Comparison of ENCODE assay signal across 13 mouse cellular contexts in the genomic region with DNA sequence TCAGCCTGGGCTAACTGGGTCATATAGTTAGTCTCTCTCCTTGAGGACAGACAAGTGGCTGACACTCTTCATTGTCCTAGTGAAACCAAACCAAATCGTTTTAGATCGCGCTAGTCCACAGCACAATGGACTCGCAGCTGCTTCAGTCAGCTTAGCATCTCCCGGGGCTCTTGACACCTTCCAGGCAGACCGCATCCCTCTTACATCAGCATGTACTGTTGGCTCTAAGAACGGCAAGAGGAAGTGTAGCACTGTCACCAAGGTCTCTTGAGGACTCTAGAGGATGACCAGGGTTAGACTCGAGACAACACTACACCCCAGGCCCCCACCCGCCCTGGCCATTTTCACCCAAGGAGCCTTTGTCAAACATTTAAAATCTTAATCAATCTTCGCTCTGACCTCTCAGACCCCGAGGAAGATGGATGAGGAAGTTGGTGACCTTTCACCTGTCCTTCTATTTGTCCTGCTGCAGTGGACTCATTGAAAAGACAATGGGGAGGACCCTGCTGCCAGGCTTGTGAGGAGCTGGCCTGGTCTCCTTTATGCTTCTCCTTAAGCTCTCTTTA. TPM values are rescaled to one million over a fixed set of nuclear protein-coding genes. Genes with fewer than 3 reads are reported as not detected.
A peak's percentile ranks its signal among the peaks of the same experiment; 100 is the strongest.
DNase-seq lines count a peak whose midpoint lies in the region; ATAC-seq lines count a peak whose summit lies in the region.
"Had no signal": no experiment of that assay in that cellular context is flagged by ENCODE, and none has a peak within 500 bp of the region (broad histone marks: within the 10 kb centered on the region; RNA-seq: fewer than 3 reads in every experiment).

No protein-coding gene starts in this region.

- 38% methylated on average over 11 of the region's 11 CpGs for WGBS in embryonic facial prominence, embryonic 13.5 days
- WGBS in hindbrain, embryonic 15.5 days = 15% methylated on average over 11 of the region's 11 CpGs
- WGBS in neural tube, embryonic 11.5 days = 9% methylated on average over 11 of the region's 11 CpGs

- peaks cover 52% of the 10 kb centered on the region for H3K36me3 ChIP-seq in embryonic facial prominence, embryonic 13.5 days
- H3K36me3 ChIP-seq in hindbrain, embryonic 15.5 days = no peaks in the 10 kb centered on the region
- peaks cover 2% of the 10 kb centered on the region; the same call in 1 of the 2 replicates for H3K36me3 ChIP-seq in neural tube, embryonic 11.5 days (ENCODE audit: control insufficient read depth, insufficient read depth, low read length)

- H3K27me3 ChIP-seq in embryonic facial prominence, embryonic 13.5 days = no peaks in the 10 kb centered on the region
- no peaks in the 10 kb centered on the region for H3K27me3 ChIP-seq in hindbrain, embryonic 15.5 days
- H3K27me3 ChIP-seq in neural tube, embryonic 11.5 days (ENCODE audit: control insufficient read depth, insufficient read depth, low read length) = no peaks in the 10 kb centered on the region

- no peak overlapping the region for H3K9ac ChIP-seq in embryonic facial prominence, embryonic 13.5 days
- no peak overlapping the region for H3K9ac ChIP-seq in hindbrain, embryonic 15.5 days
- no peak overlapping the region for H3K9ac ChIP-seq in neural tube, embryonic 11.5 days (ENCODE audit: low read length)
- H3K9ac ChIP-seq: heart, embryonic 13.5 days; liver, postnatal 0 days had no signal

- peak; percentile 54 for DNase-seq in R1 (ENCODE audit: low read depth, low spot score)
- peak; percentile 74 for DNase-seq in neural tube, embryonic 11.5 days (ENCODE audit: low spot score)
- no peak for DNase-seq in ovary, postnatal 10 days (ENCODE audit: low spot score)
- no peak for DNase-seq in cerebellum, adult 9-10 months
- no peak for DNase-seq in kidney, adult 11 months
- DNase-seq: cerebellum, adult 18-20 months; kidney, adult 8-10 months; liver, postnatal 0 days; right cerebral cortex, postnatal 25 days; thymus, adult 18-20 months had no signal

- H3K4me1 ChIP-seq in embryonic facial prominence, embryonic 13.5 days = peaks cover 76% of the 10 kb centered on the region
- peaks cover 63% of the 10 kb centered on the region for H3K4me1 ChIP-seq in hindbrain, embryonic 15.5 days (replicated peaks)
- H3K4me1 ChIP-seq in neural tube, embryonic 11.5 days (ENCODE audit: control insufficient read depth, insufficient read depth, low read length) = peaks cover 51% of the 10 kb centered on the region

- peak overlapping the region; percentile 55 for H3K4me2 ChIP-seq in embryonic facial prominence, embryonic 13.5 days
- H3K4me2 ChIP-seq in hindbrain, embryonic 15.5 days = peak overlapping the region; percentile 58
- H3K4me2 ChIP-seq in neural tube, embryonic 11.5 days (ENCODE audit: low read depth) = no peak overlapping the region; the same call in 1 of the 2 replicates
- H3K4me2 ChIP-seq: heart, embryonic 13.5 days had no signal

- no peak overlapping the region for H3K27ac ChIP-seq in embryonic facial prominence, embryonic 13.5 days
- H3K27ac ChIP-seq in hindbrain, embryonic 15.5 days (replicated peaks) = 0 out of 2 replicates have a peak overlapping the region, but pooled peaks have one; percentile 31
- peak overlapping the region; percentile 54 for H3K27ac ChIP-seq in neural tube, embryonic 11.5 days (ENCODE audit: low read depth, low read length)
- H3K27ac ChIP-seq: heart, embryonic 13.5 days had no signal

- H3K9me3 ChIP-seq in embryonic facial prominence, embryonic 13.5 days = no peaks in the 10 kb centered on the region
- no peaks in the 10 kb centered on the region for H3K9me3 ChIP-seq in hindbrain, embryonic 15.5 days
- no peaks in the 10 kb centered on the region for H3K9me3 ChIP-seq in neural tube, embryonic 11.5 days (ENCODE audit: control insufficient read depth, low read length)
- H3K9me3 ChIP-seq: heart, embryonic 13.5 days had no signal

- no peak for ATAC-seq in embryonic facial prominence, embryonic 13.5 days (ENCODE audit: insufficient number of reproducible peaks, insufficient read depth, low FRiP score, low TSS enrichment, low read depth)
- ATAC-seq in hindbrain, embryonic 15.5 days (ENCODE audit: low FRiP score, low read depth) = no peak
- peak; percentile 69 for ATAC-seq in neural tube, embryonic 11.5 days (ENCODE audit: insufficient read depth, low FRiP score, low TSS enrichment)
- ATAC-seq: liver, postnatal 0 days had no signal

- 0 out of 2 replicates have a peak overlapping the region, but pooled peaks have one; percentile 10 for H3K4me3 ChIP-seq in embryonic facial prominence, embryonic 13.5 days
- H3K4me3 ChIP-seq in hindbrain, embryonic 15.5 days = 0 out of 2 replicates have a peak overlapping the region, but pooled peaks have one; percentile 8
- H3K4me3 ChIP-seq in neural tube, embryonic 11.5 days (ENCODE audit: low read depth, low read length) = no peak overlapping the region
- H3K4me3 ChIP-seq: heart, embryonic 13.5 days had no signal

RNA-seq across cellular contexts. Expression of a gene that starts 12.3 kb away (rescaled TPM):
- polyA plus RNA-seq in embryonic facial prominence, embryonic 13.5 days (2015; fragmentation: Nextera tagmentation; extraction: Ambion mirVana) = 65.9 and 70.7 TPM in 2 replicates
- polyA plus RNA-seq in hindbrain, embryonic 15.5 days (2015; fragmentation: Nextera tagmentation; extraction: Ambion mirVana) = 37.9 and 49.8 TPM in 2 replicates
- polyA plus RNA-seq in neural tube, embryonic 11.5 days (2014; fragmentation: Nextera tagmentation; extraction: Ambion mirVana) = 23.1 and 26.6 TPM in 2 replicates

Comparison
In these comparisons a context has a peak if more than half of its experiments do, and no peak if none do; other contexts are left out.
1. DNase-seq: peak in R1 (single experiment) and neural tube, embryonic 11.5 days (single experiment); none in ovary, postnatal 10 days (single experiment), cerebellum, adult 9-10 months (single experiment) and kidney, adult 11 months (single experiment).